Mouse (Mus musculus) adipocyte (in vitro differentiated cells): ENCODE results near the gene Oprm1.
"Not testable (repeated sequence)": the region's sequence is repeated elsewhere in the genome, so short reads cannot be mapped to it uniquely, and the experiment has no call there.

Experiments
- DNase-seq: peaks from one replicate; pipeline ENCODE4 v3.0.0-alpha.2; 2016; ENCODE audit warnings: low spot score

Gene Oprm1

DNA sequence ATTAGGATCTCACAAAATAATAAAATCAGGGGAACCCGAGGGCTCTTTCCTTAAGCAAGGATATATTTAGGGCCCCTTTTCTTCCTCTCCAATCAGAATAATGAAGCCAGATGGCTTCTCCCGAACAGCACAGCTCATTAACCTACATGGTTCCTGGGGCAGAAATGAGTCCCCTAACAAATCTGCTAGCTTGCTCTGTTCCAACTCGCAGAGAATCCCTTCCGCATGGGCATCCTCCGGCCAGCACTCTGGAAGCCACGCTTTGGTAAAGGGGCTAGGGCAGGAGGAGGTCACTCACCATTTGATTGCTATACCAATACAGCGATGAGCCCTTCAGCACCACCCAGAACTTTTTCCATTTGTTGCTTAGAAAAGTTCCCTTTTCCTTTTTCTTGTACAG lies 220.9 kb downstream of the Oprm1 start:
- no peak for DNase-seq

DNA sequence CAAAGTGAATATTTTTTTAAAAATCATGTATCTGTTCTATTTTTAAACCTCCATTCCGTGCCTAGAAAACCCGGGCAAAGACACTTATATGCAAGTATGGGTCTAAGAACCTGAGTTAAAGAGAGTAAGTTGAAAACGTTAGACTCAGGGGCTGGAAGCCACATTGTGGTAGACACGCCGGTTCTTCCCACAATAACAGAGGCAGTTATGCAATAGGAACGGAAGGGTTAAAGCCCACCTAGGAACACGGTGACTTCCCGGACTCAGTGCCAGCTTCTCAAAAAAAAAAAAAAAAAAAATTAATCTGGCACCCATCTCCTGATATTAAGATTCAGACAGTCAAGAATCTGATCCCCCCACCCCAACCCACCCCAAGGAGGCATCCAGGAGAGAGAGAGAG lies 221.5 kb downstream of the Oprm1 start:
- DNase-seq = no peak

DNA sequence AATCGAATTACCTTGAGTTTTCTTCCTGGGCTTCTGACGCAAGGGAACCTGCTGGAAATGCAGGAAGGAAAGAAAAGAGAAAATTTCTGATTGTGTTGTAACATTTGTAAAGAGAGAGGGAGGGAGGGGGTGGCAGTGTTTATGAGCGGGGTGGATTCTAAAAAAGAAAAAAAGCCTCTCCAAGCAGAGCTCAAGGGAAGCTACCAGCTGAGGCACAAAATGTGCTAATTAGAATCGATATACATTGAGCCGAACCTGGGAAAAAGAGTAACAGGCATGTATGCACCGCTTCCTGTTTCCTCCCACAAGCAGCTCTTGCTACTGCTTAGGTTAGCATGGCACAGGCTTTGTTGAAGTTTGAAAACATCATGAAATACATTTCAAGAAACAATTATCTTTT lies 221.9 kb downstream of the Oprm1 start:
- DNase-seq = no peak

DNA sequence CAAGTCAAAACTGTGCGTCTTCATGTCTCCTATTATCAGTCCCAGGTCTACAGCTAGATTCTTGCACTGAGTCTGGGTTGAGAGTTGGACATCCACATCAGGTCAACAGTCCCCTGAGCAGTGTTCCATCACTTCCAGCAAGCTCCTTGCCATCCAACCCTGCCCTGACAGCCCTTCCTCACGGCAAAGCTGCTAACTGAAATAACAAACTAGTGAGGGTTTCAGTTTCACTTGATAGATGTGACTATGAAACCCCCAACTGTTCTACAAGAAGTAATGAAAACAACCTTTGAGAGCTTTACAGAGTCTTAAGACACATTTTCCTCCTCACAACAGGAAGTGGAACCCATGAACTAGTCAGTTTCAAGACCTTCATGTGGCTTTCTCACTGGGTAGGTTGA lies 224.4 kb downstream of the Oprm1 start:
- DNase-seq = no peak

DNA sequence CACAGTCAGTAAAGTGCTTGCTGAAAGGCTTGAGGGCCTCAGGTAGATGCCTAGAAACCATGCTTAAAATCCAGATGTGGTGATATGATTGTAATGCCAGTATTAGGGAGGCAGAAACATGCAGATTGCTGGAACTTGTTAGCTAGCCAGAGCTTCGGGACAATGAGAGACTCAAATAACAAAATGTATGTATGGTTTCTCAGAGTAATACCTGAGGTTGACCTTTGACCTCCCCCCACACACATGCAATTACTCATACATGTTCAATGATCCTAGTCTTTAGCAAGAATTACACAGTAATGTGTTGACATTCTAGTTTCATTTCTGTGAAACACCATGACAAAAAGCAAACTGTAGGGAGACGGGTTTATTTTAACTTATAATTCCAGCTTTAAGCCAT lies 225.1 kb downstream of the Oprm1 start:
- DNase-seq = no peak

DNA sequence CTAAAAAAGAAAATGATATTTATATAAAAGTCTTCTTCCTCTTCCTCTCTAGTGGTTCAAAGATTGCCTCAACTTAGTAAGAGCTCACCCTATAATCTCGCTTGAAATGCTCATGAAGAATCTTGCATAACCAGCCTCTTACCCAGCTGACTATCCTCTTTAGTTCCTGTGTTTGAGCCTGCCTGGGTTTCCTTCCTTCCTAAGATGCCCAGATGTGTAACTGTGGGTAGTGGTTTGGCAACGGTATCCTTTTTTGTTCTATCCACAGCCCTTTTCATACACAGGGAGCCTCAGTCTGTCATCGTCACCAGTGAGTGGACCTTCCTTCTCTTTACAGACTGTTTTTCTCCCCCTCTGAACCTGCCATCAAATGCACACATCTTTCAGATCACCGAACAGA lies 227.9 kb downstream of the Oprm1 start:
- no peak for DNase-seq

DNA sequence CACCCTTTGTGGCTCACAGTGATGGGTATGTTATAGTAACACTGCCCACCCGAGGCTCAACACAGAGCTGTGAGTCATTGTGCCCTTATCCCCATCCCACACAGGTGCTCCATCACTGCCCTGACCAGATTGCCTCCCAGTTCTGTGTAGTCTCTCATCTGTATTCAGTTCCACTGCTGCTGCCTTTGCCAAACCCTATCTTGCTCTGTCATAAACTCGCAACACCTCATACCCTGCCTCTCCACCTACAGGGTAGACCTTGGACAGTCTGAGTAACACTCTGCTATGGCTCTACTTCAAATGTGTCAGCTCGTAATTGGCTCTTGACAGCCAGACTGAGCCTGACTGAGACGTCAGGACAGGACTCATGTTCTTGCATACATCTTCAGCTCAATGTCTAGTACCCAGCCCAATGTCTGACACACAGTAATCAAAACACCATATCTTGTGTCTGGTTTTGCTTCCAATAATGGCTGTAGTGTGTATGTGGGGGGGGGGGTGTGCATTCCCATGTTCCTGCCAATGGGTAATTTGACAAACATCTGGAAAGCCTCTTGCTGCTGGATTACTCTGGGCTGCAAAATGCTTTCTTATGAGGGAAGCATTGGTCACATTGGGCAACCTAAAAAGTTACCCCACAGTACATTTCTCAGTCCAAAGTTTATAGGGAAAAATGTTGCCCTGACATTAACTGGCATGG lies 229.2 kb downstream of the Oprm1 start:
- no peak for DNase-seq

DNA sequence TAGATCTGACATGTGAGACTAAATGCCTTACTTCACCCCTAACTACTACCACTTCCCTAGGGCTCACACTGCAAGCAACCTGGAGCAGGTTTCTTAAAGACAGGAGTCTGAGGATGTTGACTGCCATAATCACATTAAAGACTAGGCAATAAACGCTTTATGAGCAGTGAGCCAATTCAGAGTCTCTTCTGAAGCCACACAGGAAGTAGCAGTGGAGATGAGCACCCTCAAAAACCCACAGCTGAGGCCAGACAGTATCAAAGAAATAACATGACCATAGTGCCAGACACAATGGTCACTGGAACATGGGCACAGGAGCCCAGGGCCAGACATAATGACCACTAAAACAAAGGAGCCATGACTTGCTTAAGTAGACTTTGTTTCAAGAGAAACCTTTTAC lies 230.2 kb downstream of the Oprm1 start:
- no peak for DNase-seq

DNA sequence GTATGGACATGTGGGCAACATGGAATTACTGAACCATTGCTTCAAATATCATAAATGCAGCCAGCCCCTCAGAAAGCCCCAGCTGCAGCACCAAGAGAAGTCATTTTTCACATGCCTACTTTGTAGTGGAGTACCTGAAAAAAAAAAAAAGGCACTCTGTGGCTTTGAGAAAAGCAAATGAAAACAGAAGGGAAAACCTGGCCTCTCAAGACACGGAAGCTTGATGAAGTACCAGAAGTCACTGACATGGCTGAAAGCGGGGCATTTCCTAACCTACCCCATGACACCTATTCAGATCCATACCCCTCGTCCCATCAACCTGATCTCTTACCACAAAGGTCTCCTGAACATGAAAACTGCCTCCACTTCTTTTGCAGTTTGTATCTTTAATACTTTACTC lies 238.6 kb downstream of the Oprm1 start:
- no peak for DNase-seq

DNA sequence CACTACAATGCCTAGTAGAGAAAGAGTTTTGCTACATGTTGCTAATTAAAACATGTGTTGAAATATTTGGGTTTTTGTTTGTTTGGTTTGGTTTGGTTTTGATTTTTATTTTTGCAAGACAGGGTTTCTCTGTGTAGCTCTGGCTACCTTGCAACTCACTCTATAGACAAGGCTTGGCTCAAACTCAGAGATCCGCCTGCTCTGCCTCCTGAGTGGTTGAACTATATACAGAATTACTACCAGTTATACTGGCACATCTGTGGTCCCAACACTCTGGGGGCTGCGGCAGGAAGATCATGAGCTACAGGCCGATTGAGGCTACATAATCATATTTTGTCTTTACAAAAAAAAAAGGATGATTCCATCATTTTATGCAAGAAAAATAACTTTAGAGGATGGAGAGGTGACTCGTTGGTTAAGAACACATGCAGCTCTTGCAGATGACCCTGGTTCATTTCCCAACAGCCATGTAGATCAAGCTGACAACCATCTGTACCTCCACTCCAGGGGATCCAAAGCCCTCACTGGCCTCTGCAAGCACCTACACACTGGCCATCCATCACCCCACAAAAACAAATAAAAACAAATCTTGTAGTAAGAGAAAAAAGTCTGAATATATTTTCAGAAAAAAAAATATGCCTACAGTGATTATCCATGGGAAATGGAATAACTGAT lies 240.4 kb downstream of the Oprm1 start:
- DNase-seq = no peak

DNA sequence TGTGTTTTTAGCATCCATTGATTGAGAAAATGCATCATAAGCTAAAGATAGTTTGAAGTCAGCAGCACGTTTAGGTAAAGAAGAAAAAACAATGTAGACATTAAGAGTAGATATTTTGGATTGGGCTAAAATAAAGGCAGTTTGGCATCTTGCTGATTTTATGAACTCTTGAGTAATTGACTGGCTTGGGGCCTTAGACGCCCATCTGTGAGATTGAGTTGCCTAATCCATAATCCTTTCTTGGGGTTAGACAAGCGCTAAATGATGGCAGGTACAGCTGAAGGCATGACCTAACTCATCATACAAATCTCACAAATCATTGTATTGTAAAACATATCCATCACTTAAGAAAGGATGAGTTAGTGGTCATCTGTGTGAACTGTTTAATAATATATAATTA lies 241.0 kb downstream of the Oprm1 start:
- DNase-seq = no peak

DNA sequence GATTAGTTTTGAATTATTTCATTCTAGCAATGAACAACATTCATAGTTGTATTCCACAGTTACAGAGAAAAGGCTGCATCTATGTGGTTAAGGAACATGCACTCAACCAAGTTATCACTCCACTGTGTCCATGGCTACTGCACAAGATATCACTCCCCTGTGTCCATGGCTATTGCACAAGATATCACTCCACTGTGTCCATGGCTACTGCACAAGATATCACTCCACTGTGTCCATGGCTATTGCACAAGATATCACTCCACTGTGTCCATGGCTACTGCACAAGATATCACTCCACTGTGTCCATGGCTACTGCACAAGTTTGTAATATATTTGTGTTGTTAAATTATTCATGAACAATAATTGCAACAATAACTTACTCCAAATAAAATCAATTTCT lies 245.6 kb downstream of the Oprm1 start:
- not testable (repeated sequence) for DNase-seq

DNA sequence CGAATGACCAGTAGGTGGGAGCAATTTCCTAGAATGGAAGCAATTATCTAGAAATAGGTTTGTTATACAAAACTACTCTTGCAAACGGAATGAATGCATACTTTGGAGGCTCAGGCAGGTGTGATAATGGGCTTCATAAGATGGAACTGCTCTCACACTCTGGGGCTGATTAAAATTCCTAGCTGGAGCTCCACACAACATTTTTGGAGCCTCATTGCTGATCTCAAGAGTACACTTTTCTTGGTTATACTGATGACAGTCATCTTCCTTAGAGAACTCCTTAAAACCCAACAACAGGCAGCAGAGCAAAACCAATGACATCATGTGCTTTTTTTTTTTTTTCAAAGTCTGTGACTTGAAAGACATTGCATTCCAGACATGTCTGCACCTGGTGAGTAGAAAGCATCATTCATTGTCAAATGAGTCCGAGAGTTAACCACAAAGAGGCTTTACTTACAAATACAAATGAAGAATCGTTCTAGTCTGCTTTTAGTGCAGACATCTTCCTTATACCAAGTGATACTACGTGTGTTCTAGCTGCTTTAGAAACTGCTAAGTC lies 246.8 kb downstream of the Oprm1 start:
- DNase-seq = no peak

DNA sequence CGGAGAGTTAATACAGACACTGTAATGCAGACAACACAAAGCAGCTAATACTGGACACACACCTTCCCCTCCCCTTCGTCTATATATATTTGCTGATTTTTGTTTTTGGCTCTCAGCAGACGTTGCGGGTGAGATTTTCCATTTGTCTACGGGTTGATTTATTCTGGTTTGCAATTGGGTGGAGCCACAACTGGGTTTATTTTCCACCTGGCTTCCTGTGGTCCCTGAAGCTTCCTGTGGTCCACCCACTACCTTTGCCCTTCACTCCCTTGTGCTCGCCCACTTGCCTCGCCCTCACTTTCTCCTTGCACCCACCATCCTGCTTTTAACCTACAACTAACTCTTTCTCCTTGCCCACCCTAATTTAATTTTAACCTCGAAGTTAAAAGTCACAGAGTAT lies 252.2 kb downstream of the Oprm1 start:
- DNase-seq = no peak

DNA sequence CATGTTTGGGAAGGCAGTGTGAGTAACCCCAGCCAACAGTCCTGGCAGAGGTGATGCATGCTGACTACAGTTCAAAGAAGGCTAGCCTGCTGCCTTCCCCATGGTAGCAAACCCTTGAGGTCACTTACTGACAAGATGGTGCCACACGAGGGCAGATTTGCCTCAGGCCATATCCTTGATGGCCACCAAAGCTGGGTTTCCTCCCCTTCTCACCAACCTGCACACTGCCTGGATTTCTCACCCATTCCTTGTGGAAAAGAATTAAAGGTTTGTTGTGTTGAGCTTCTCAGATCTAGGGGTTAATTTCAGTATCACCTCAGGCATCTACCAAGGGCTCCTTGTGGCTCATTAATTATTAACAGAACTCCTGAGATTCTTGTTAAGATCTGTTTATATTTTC lies 256.9 kb downstream of the Oprm1 start:
- peak; percentile 11 for DNase-seq

DNA sequence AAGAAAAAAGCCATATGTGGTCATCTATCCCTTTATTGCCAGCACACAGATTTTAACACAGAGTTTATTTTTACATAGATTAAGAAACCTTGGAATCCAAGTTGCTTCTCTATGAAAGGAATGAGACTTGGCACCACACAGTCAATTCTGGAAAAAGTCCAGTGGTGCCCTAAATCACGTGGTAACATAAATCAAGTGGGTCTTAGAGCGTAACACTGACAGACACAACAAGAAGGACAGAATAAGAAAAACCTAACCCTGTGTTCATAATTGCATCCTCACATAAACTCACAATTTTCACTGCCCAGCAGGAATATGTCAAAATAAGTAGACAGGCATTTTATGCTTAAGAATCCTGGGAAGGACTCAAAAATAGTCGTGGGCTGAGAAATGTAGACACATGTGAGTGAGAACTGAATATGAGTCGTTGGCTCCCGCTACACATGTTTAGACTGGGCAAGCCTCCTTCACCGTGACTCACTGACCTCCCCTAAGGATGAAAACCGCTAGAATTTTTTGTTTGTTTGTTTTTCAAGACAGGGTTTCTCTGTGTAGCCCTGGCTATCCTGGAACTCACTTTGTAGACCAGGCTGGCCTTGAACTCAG lies 261.6 kb downstream of the Oprm1 start:
- peak; percentile 66 for DNase-seq

DNA sequence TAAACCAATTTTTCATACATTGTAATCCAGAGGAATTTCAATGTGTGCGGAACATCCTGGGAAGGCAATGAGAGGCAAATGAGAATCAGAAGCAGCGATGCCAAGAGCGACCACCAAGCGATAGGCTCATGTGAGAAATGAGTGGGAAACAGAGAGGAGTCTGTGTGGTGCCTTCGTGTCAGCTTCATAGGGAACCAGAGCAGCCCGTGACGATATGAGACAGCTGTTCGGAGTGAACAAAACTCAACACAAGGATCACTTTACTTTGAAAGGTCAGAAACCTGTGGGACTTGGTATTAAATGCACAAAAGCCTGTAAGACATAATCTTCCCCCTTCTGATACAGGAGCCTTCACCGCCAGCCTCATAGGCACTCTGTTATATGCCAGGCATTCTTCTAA lies 262.2 kb downstream of the Oprm1 start:
- no peak for DNase-seq

DNA sequence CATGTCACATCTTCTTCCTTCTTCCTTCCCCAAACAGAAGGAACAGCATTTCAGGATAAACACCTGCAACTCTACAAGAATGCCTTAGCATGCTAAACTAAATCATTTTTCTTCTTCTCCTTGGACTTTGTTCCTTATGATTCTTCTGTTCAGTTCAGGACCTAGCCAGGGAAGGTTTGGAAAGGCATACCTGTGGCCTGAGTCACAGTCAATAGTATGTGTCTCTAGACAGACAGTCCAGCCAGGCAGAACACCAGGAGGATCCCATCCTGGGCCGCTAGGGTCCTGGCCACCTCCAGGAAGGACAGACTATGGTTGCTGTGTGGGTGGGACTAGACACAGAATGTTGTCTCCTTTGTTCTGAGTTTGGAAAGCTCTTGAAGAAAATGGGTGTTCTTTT lies 266.7 kb downstream of the Oprm1 start:
- no peak for DNase-seq

DNA sequence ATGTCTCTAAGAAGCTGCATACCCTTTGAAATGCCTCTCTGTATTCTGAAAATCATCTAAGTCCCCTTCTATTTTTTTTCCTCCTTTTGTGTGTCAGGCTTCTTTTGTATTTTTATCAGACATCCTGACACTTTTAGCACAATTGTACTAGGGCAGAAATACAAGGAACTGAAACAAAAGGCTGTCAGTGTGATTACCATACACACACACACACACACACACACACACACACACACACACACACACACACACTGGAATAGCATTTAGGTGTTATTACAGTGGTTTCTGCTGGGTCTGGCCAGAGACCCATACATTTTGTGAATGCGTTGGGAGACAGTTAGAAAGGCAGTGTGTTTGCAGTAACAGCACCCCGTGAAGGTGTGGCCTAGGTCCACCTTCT lies 275.2 kb downstream of the Oprm1 start:
- no peak for DNase-seq

DNA sequence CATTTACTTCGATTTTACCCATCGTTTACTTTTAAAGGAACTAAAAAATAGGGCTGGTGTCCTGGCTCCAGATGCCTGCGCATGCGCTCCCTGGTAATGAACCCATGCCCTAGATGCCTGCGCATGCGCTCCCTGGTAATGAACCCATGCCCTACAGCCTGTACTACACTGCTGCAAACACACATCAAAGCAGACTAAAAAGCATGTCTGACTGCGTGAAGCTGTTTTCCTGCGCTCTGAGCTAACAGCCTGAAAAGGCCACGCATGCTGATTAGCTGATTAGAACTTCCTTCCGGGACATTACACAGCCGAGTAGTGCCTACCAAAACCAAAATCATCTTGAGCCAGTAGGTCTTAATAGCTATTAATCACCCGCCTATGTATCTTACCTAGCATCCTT lies 277.2 kb downstream of the Oprm1 start:
- DNase-seq = no peak

DNA sequence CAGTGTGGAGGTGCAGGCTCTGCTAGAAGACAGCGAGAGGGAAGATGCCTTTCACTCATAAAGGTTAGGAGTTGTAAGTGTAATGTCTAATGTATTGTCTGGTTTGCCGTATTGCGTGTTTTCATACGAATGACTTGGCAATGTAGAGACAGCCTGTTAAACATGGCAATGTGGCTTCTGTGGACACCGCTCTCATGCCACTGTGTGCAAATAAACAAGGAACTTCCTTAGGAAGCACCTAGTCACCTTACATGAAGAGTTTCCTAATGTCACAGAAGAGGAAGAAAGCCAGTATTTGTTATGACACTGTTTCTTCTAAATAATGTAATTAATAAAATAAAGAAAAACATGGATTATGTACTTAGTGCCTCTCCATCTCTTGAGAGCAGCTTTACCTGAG lies 278.9 kb downstream of the Oprm1 start:
- DNase-seq = no peak

DNA sequence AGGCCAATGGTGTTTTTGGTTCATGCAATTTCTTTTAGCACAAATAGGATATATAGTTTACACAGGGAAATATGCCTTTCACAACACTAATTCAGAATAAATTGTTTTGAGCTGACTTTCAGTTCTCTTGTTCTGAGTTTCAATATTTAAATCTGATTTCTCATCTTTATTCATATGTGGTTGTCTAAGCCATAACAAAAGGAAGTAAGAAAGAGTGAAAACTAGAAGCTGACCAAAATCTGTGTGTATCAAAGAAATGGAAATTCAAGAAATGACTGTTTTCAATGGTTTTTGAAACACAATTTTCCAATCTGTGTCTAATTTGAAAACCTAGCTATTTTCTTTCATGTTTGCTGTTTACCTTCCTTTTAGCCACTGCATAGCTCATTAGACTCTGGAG lies 282.7 kb downstream of the Oprm1 start:
- no peak for DNase-seq

DNA sequence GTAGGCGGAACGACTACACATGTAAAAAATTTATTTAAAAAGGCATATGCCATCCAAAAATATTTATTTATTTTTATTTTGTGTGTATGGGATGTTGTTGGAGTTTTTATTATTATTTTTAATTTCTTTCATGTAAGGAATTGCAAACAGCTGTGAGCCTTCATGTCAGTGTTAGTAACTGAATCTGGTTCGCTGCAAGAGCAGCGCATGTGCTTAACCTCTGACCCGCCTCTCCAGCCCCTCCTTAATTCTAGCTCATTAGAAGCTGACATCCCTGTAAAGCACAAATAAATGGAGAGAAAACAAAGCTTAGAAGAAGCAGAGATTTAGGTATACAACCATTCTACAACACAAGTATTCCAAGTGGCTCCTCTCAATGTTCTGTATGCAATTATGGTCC lies 285.6 kb downstream of the Oprm1 start:
- no peak for DNase-seq
